Mouse (Mus musculus) fat pad, adult 2 months (tissue): ENCODE data around the gene Rin2.
A peak's percentile ranks its signal among the peaks of the same experiment; 100 is the strongest.
"Not testable (repeated sequence)": the region's sequence is repeated elsewhere in the genome, so short reads cannot be mapped to it uniquely, and the experiment has no call there.

ENCODE experiments used
- DNase-seq: peaks from one replicate; pipeline ENCODE4 v3.0.0-alpha.2; 2011; ENCODE audit warnings: low read depth, low spot score; ENCODE audit errors: extremely low read depth

The Rin2 gene

DNA sequence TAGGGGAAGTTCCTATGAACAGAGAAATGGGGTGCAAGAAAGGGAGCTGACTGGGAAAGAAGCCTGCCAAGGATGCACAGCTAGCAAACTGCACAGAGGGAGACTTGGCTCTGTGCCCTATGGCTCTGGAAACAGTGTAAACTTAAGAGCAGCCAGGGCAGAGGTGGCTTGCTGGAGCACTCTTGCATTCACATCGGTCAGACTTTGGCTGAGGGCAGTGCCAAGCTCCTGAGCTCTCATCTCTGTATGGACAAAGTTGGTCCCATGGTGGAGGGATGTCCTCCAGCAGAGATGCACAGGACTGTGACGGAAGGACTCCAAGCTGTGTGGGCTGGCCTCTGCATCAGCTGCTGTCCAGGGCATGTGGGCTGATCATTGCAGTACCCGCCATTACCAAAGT is 8.5 kb downstream of the Rin2 start:
- DNase-seq = no peak

DNA sequence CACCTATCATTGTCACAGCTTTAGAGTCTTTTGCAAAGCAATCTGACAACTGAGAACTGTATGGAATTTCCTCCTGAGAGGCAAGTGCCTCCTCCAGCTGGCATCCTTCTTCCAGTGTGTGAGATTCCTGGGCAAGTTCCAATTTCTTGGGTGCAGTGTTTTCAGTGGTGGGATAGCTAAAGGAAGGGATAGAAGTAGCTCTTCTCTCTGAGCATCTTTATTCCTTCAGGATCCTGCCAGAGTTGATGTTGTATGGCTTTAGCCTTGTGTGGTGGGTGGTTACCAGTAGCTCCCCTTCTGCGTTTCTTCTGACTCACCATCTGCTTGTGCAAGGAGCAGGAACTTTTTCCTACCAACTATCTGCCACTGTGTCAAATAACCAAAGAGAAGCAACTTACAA is 9.1 kb downstream of the Rin2 start:
- DNase-seq = no peak

DNA sequence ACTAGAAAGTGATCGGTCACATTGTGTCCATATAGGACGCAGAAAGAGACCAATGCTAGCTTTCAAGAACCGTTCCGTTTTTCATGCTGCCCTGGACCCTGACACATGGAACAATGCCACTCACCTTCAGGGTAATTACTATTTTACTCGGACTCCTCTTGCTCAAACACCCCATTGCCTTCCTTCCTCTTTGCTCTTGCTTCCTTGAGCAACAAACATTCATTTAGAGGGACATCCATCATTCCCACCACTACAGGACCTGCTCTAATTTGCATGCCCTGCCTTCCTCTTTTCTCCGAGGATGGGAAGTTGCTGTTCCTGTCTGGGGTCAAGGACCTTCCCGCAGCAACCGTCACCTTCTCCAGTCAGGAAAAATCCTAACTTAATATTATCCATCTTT is 9.9 kb downstream of the Rin2 start:
- DNase-seq = no peak

DNA sequence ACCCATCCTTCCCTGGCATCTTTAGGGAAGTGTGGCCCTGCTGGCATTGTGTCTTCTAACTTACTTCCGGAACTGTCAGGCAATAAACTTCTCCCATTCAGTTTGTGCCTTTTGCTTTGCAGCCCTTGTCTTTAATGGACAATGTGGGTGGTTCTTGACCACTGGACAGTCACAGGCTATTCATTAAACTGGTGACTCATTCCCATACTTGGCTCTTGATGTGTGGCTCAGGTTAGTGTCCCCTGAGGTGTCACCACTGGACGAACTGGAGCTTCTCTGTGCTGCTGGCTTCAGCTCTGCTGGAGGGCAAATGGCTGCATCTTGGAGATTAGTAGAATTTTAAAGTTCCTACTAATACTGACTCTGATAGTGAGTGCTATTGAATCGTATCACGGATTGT is 11.0 kb downstream of the Rin2 start:
- DNase-seq = no peak

DNA sequence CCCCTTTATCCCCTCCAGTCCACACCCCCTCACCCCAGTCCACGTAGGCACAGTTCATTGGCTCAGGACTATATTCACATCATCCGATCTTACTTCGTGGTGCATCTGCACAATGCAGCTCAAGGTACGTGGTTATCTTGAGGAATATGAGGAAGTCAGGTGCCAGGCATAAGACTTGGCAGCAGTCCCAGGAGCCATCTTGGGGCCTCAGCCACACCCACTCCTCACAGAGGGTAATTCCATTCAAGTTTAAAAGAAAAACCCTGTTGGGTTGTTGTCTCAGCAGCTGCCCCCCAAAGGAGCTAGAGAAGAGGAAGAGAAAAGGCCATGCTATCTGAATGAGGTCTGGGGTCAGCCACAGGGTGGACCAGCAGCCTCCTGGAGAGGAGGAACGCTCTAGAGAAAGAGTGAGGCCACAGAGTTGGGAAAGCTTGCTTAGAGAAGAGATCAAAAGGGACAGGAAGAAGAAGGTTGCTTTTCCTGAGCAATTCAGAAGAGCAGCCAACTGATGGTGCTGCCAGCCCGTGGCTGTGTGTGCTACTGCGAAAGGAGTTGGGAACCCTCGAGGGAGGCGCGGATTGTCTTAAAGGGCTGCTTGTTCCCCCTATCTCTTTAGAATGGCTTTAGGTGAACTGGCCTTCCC is 16.5 kb downstream of the Rin2 start:
- DNase-seq = no peak

DNA sequence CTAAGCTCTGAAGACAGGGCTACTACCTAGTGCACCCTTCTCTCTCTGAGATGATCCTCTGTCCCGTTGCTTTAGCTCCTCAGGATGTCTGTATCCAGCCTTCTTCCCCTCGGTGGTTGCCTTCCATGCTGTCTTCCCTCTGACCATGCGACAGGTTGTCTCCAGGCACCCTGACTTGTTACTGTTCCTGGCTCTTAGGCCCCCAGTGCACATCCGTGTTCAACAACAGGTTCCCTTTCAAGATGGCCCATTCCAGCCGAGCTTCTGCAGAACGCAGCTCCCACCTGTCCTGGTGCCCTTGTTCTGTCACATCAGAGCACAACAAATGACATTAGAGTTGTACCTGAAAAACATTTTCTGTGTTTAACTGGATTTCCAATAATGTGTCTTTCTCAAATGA is 22.1 kb downstream of the Rin2 start:
- DNase-seq = no peak

DNA sequence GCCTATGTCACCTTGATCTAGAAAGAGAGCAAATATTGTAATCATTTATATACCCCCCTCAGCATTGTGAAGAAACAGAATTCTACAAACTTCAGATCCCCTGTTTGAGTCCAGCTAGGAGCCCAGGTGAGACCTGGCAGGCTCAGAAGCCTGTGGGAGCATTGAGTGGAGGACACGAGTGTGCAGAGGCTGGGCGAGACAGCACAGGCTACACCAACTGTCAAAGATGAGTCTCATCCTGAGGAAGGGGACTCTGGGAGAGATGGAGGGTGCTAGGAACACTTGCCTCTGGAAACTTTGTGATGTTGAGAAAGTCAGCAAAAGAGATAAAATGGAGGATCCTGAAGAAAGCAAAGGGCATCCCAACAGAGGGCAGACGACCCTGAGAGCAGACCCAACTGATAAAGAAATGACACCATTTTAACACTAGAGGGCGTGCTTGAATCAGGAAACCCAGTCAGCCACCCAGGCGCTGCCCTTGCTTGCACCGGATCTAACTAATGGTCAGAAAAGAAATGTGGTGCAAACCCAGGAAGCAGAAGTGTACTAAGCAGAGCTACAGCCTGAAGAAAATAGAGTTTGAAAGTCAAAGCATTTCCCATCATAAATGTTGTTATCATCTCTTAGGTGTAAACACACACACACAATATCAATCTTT is 24.5 kb downstream of the Rin2 start:
- no peak for DNase-seq

DNA sequence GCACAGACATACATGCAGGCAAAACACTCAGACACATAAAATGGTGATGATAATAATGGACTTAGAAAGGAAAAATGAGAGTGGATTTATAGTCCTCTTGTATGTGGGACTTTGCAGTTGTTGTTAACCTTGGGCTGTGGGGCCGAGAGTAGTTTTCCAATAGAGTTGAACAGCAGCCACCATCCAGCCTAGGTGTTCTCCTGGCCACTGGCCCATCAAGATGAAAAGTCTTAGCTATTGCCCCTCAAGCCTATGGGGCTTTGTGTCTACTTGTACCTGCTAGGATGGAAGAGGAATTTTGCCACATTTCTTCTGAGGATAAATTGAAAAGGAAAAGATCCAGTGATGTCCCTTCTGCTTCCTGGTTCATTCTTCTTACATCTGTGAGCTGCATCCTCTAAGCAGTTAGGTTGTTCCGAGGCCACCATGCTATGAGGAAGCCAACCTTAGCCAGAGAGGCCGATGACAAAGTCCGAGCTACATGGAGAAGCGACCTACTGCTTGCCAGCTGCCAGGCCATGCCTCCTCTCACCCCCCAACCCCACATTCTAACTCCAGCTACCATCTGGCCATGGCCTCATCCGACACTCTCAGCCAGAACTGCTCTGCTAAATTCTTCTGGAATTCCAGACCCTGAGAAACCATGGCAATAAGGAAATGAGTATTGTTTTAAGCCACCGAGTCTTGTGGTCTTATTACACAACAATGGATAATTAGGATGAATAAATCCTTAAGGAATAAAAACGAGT is 25.4 kb downstream of the Rin2 start:
- DNase-seq = peak; percentile 63

DNA sequence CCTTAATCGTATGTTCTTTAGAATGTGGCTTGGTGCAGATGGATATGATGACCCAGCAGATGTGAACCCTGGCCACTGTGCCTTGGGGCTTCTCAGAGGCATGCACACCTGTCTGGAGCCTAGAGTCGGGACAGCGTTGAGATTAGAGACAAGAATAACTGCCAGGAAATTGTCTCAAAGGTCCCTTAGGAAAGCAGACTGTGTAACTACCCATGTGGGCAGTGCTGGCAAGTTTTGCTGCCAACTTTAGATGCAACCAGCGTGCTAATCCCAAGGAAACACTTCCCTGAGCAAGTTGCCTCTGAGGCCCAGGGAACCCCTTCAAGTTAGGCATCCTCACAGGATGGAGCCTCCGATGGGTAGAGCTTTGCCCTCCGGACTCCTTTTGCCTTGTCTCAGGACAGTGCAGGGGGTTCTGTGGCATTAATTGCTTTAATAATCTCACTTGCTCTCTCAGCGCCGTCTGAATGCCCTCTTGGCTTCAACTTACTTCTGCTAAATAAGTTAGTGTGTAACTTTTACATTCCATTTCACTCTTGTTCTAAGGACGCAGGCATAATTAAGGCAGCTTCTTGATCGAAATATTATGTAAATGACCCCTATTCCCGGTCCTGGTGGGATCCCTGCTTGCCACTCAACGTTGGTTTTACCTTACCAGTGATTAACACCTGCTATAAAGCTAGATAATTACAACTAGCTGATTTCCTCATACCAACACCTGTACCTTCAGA is 26.8 kb downstream of the Rin2 start:
- peak; percentile 94 for DNase-seq

DNA sequence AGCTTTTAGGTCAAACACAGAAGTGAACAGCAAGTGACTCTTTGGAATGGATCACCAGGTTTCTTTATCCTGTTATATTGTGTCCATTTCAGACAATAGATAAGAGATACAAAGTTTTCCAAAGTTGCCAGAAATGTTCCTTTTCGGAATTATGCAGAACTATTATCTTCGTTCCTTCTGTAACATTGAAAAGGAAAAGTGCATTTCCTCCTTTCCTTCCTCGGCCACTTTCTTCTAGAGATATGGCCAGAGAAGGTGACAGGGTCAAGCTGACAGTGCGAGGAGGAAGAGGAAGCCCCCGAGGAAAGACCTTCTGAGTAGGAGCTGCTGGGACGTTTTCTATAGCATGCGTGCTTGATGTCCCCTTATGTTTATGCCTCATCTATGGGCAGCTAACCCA is 29.7 kb downstream of the Rin2 start:
- DNase-seq = no peak

DNA sequence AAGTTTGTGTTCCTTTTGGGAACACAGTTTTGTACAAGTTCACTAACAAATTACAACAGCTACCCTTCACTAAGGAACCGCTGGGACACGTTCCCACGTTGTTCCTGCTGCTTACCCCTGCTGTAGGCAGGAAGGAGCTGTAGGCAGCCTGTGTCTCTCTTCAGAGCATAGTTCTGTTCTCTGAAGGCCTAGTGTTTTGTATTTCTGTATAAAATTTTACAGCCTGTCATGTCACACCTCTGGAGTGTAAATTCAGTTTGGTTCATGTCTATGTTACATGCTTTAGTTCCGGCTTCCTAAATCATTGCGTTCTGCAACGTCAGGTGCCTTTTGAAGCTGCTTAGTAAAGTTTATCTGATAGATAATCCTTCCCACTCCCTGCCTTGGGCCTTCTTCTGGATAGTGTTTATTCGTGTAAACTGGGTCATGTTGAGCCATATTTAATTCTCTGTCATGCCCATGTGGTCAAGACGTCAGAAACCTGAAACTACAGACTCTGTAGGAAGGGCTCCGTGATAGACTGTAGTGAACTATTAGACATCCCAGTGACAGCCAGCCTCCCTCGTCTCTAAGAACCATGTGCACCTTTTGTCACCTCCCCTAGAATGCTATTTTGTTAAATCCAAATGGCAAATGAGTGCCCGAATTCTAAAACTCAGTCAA is 34.8 kb downstream of the Rin2 start:
- no peak for DNase-seq

DNA sequence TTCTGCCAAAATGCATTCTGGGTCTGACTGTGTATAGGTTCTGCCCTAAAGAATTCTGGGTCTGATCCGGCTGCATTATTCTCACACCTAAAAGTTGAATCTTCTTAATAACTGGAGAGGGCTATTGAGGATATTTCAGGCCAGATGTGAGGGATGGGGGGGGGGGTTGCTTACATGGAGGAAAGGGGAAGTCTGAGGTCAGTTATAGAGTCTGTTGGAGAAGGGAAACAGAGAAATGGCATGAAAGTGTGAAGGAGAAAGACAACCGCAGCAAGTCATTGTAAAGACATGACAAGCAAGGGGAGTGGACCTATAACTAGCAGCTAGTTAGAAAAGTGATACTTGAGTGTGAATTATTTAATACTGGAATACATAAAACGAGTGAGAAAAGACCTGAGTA is 36.5 kb downstream of the Rin2 start:
- no peak for DNase-seq

DNA sequence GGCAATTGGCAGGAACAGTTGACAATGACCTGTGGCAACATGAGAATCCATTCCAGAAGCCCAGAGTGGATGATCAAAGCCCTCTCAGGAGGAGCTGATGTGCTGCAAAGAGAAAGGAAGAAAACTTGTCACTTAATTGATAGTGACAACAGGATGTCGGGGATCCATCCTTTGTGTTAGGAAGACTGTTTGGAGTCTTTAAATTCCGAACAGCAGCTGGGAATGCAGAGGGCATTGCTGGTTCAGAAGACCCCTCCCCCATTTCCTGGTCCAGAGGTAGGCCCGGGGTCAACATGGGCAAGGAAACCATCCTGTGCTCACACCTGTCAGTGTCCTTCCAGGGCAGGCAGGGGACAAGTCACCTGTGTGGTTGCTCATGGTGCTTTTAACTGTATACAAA is 37.0 kb downstream of the Rin2 start:
- DNase-seq = no peak

DNA sequence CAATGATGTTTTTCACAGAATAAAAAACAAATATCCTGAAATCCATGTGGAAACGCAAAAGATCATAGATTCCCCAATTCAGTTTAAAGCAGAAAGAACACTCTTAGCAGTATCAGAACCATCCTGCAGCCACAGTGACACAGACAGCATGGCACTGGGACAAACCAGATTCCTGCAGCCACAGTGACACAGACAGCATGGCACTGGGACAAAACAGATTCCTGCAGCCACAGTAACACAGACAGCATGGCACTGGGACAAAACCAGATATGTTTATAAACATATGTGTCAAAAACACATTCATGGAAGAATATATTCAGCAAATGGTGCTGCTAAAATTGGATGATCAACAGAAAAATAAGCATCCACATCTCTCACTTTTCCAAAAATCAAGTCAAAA is 42.5 kb downstream of the Rin2 start:
- no peak for DNase-seq

DNA sequence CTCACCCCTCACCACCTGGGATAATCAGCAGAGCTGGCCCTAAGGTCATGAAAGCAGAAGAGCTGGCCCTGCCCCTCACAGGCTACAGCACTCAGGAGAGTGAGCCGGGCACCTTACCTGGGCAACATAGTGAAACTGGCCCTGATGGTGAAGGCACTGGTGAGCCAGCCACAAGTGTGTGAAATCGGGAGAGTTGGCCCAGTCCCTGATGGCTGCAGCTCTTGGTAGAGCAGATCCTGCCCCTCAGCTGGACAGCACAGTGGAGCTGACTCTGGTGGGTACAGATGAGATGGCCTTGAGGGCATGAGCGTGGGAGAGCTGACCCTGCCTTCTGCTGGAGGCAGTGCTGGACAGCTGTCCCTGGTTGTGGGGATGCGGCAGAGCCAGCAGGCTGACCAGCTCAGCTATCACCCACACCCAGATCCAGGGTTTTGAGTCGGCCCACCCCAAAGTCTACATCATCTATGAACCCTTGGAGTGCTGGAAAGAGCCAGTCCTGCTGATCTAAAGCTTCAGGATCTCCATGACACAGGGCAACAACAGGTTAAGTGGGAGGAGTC is 43.7 kb downstream of the Rin2 start:
- DNase-seq = no peak

DNA sequence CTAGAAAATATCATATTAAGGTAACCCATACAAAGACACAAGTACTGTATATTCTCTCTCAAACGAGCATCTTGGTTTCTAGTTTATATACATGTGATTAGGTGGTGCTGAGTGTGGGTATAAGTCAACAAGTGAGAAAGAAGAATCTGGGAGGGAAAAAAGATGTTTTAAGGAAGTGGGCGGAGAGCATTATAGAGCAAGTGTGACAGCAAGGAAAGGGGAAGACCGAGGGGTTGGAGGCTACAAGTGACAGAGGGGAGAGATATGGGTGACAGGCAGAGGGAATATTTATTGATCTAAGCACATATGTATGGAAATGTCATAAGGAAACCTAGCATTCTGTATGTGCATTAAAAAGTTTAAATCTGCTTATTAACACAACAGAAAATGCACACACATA is 45.1 kb downstream of the Rin2 start:
- DNase-seq = no peak

DNA sequence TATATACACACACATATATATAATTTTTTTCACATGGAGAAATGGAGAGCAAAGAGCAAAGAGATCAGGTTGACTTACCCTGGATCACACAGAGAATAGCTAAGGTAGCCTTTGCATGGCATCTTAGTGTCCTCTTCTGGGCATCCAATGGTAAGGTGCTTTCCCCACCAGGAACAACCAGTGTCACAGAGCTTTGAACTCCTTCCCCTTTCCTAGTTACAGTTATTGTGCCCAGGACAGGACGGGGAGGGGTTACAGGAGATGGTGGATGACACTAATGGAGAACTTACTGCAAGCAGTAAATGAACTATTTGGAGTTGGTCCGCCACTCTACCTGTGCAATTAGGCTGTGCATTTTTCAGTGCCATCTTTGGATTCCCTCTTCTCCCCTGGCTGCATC is 45.7 kb downstream of the Rin2 start:
- no peak for DNase-seq

DNA sequence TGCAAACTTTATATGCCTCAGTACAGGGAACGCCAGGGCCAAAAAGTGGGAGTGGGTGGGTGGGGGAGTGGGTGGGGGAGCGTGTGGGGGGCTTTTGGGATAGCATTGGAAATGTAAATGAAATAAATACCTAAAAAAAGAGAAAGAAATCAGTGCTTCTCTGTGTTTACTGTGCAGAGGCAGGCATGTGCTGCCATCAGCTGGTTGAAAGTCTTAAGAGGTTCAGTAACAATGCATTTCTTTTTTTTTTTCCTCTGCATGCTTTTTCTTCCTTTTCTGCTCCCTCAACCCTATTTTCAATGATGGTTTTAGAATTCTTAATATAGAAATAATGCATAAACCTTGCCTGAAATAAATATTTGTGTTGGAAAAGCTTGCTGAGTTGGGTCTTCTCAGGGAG is 47.3 kb downstream of the Rin2 start:
- DNase-seq = not testable (repeated sequence)

DNA sequence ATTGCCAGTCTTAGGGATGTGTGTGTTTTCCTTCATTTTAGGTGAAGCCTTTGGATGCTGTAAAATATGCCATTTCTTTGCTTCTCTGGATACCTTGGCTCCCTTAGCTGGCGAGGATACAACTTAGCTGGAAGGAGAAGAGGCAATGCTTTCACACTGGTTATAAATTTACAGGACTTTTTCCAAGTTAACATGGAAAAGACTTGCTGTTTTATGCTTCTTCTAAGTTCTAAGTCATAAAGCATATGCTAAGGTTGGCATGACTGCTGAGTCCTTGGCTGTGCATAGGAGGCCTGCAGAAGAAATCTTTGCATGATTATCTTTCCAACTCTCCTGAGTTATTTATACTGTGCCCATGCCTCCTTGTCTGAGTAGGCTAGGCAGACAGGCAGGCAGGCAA is 49.3 kb downstream of the Rin2 start:
- DNase-seq = no peak

DNA sequence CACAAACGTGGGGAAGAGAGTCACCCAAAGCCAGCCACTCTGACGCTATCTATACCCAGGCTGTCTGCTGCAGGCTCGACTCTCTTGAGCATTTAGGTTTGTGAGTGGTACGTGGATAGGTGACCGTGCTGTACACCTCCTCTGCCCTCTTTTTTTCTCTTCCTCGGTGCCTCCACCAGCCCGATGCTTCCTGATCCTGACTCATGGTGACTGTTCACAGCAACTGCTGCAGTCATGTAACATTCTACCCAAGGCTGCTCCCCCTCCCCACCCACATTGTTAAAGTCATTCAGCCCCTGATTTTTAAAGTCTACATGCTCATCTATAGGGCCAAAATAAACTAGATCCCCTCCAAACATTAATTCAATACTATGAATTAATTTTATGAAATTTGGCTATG is 54.4 kb downstream of the Rin2 start:
- no peak for DNase-seq
